Mouse (Mus musculus) regulatory T cell (primary cell): Measurements from ENCODE around the gene Snca.

Source experiments
- in situ Hi-C: fragments of 300-600 bp; cut with MboI, MseI; formaldehyde crosslinking; loops from one replicate; pipeline ENCODE4 v1.15.1; 2025; ENCODE audit warnings: high pct_unique_total_duplicates

Gene Snca

GRCm38 (mm10) chr6:60717566-60717965, 112.1 kb downstream of the Snca start:
- in situ Hi-C loops, result no loop called here

GRCm38 (mm10) chr6:60709997-60710471, 119.6 kb downstream of the Snca start:
- in situ Hi-C loops, result no loop called here

GRCm38 (mm10) chr6:60698072-60698471, 131.6 kb downstream of the Snca start:
- in situ Hi-C loops, result loop anchor here (25.0 kb wide), 1 partner anchor 614 kb away; no protein-coding TSS in a partner anchor

GRCm38 (mm10) chr6:60687048-60687447, 142.6 kb downstream of the Snca start:
- in situ Hi-C loops, result loop anchor here (25.0 kb wide), 1 partner anchor 625 kb away; no protein-coding TSS in a partner anchor

GRCm38 (mm10) chr6:60682233-60682632, 147.4 kb downstream of the Snca start:
- in situ Hi-C loops, result loop anchor here (25.0 kb wide), 1 partner anchor 630 kb away; no protein-coding TSS in a partner anchor
